Mouse (Mus musculus): ENCODE measurements around the gene Cnksr2. TPM values are rescaled to one million over a fixed set of nuclear protein-coding genes. Genes with fewer than 3 reads are reported as not detected.

The Cnksr2 gene
- polyA plus RNA-seq, 1 experiment from 2014 or later: 4.2 TPM

DNA sequence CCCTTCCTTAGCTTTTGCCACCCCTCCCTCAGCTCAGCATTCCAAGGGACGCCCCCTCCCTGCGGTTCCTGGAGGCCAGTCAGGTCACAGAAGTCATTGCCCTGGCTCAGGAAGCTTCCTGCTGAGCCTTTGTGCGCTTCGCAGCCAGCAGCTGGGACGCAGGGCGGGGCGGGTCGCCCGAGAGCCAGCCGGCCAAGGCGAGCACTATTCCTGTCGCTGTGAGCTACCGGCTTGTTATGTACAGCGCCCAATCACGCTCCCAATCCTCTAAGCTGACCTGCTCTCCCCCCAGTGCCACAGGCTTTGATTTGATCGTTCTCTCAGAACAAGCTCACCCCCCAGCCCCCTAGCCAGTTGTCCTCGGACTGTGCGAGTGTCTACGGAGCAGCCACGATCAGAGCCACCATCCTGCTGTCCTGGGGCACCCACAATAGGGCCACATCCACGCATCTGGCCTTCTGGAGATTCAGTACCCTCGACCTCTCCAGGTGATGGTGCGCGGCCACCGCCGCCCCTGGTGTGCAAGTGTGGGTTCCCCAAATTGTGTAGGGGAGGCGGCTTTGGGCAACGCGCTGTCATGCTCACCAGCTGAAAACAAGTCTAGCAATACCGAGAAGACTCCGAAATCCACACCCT is 225.4 kb downstream of the Cnksr2 start:
- ATAC-seq (ENCODE audit: low FRiP score, low read depth): peak; percentile 41; the same call in 1 of the 2 replicates
- H3K27ac ChIP-seq: no peak overlapping the region
- 13% methylated on average over 31 of the region's 31 CpGs for WGBS
- H3K36me3 ChIP-seq: no peaks in the 10 kb centered on the region
- H3K27me3 ChIP-seq: peaks cover 29% of the 10 kb centered on the region
- peaks cover 9% of the 10 kb centered on the region; the same call in 1 of the 2 replicates for H3K4me1 ChIP-seq
- peak overlapping the region; percentile 25 for H3K4me3 ChIP-seq
- H3K9ac ChIP-seq: no peak overlapping the region
- no peaks in the 10 kb centered on the region for H3K9me3 ChIP-seq
- peak overlapping the region; percentile 61 for H3K4me2 ChIP-seq (replicated peaks)

DNA sequence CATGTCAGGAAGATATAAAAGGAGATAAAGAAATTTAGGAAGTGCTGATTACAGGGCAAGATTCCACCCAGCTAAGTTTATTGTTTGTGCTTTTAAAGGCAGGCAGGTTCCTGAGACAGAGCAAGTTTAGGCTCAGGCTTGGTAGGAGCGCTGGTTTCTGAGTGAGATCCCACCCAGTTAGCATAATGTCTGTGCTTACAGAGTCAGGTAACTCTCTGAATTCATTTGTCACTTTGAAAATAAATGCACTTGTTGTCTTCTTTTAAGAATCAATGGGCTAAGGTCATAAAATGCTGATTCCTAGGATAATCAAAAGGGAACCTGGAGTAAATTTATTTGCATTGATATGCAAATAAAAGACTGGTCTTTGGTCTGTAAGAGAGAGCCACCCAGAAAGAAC is 233.4 kb downstream of the Cnksr2 start:
- H3K9me3 ChIP-seq: no peaks in the 10 kb centered on the region
- WGBS: 57% methylated on average over 1 of the region's 1 CpGs
- ATAC-seq (ENCODE audit: low FRiP score, low read depth): no peak
- H3K27ac ChIP-seq: no peak overlapping the region
- no peaks in the 10 kb centered on the region for H3K36me3 ChIP-seq
- H3K9ac ChIP-seq: no peak overlapping the region
- no peak overlapping the region for H3K4me3 ChIP-seq
- no peaks in the 10 kb centered on the region for H3K4me1 ChIP-seq
- H3K4me2 ChIP-seq (replicated peaks): no peak overlapping the region
- no peaks in the 10 kb centered on the region for H3K27me3 ChIP-seq

DNA sequence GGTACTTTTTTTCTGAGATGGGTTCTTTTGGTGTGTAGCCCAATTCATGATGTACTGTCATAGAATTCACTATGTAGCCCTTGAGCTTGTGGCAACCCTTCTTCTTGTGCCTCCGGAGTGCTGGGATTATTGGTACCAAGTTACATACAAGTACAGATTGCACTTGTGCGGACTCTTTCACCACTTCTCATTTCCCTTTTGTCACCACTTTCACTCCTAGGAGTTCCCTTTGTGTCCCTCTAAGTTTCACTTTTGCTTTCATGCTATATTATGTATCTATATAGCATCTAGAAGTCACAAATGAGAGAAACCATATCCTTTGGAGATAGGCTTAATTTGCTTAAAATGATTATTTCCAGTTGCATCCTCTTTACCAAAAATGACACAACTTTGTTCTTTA is 241.4 kb downstream of the Cnksr2 start:
- no peak overlapping the region for H3K27ac ChIP-seq
- H3K9me3 ChIP-seq: no peaks in the 10 kb centered on the region
- H3K27me3 ChIP-seq: no peaks in the 10 kb centered on the region
- no peaks in the 10 kb centered on the region for H3K4me1 ChIP-seq
- H3K9ac ChIP-seq: no peak overlapping the region
- H3K4me2 ChIP-seq (replicated peaks): no peak overlapping the region
- H3K36me3 ChIP-seq: no peaks in the 10 kb centered on the region
- 93% methylated on average over 2 of the region's 2 CpGs for WGBS
- ATAC-seq (ENCODE audit: low FRiP score, low read depth): no peak
- no peak overlapping the region for H3K4me3 ChIP-seq

Other genes starting within 250 kb of the Cnksr2 start
- gene Klhl34, start 224.9 kb downstream of the Cnksr2 start, polyA plus RNA-seq (2015; fragmentation: Nextera tagmentation; extraction: Ambion mirVana): 1.4 TPM in 2 replicates